Comparison of ENCODE assay signal across 9 mouse cellular contexts in the genomic region with DNA sequence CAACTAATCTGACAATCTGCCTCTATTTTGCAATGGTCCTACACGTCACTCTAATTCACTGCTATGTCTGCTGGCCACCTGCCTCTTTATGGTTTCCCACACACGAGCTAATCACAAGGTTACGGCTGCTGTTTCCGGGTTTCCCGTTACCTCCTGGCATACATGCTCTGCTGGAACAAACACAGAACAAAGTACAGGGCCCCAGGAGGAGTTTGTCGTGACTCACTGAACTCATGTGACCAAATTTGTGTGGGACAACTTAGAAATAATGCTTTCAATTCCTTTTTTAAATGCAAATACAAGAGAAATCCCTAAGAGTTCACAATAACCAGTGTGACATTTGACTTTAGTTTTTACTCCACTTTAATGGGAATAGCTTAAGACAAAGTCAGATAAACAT. TPM values are rescaled to one million over a fixed set of nuclear protein-coding genes. Genes with fewer than 3 reads are reported as not detected.
DNase-seq lines count a peak whose midpoint lies in the region; ATAC-seq and TF ChIP-seq lines count a peak whose summit lies in the region.
"Had no signal": no experiment of that assay in that cellular context is flagged by ENCODE, and none has a peak within 500 bp of the region (broad histone marks: within the 10 kb centered on the region; RNA-seq: fewer than 3 reads in every experiment).

No protein-coding gene starts in this region.

- no peak overlapping the region for H3K27ac ChIP-seq in liver, adult 2 months (replicated peaks; ENCODE audit: insufficient read depth, low read depth, low read length)
- H3K27ac ChIP-seq in liver, embryonic 11.5 days (ENCODE audit: low read depth, low read length) = no peak overlapping the region
- H3K27ac ChIP-seq in bone marrow, adult 2 months (ENCODE audit: control insufficient read depth, insufficient read depth, low read depth, low read length, poor library complexity) = peak overlapping the region; percentile 69; the same call in 1 of the 2 replicates
- peak overlapping the region; percentile 79 for H3K27ac ChIP-seq in intestine, postnatal 0 days (ENCODE audit: low read depth, low read length)

- no peaks in the 10 kb centered on the region for H3K27me3 ChIP-seq in liver, adult 2 months (ENCODE audit: control insufficient read depth, insufficient read depth, low read length)
- H3K27me3 ChIP-seq in liver, embryonic 11.5 days (replicated peaks; ENCODE audit: control insufficient read depth, insufficient read depth, low read length) = no peaks in the 10 kb centered on the region
- H3K27me3 ChIP-seq in intestine, postnatal 0 days (replicated peaks; ENCODE audit: control insufficient read depth, insufficient read depth, low read length) = no peaks in the 10 kb centered on the region

- 8% methylated on average over 6 of the region's 6 CpGs for WGBS in liver, adult 2 months
- 75% methylated on average over 6 of the region's 6 CpGs for WGBS in liver, embryonic 11.5 days
- 50% methylated on average over 6 of the region's 6 CpGs for WGBS in bone marrow, adult 2 months
- WGBS in intestine, postnatal 0 days = 16% methylated on average over 6 of the region's 6 CpGs

- peak; percentile 68 for DNase-seq in liver, adult 2 months (ENCODE audit: extremely low read depth, low read depth, low spot score)
- DNase-seq in liver, embryonic 11.5 days (ENCODE audit: low spot score) = no peak
- peak; percentile 65 to 74 for DNase-seq in monocyte, adult 2 months (ENCODE audit: low read depth in 1 of 2, low spot score in 2 of 2)
- DNase-seq in thymus, postnatal 25 days = no peak
- DNase-seq in testis, postnatal 14 days (ENCODE audit: low spot score) = no peak
- no peak for DNase-seq in layer of hippocampus, adult 18-20 months (ENCODE audit: low spot score in 2 of 2)
- DNase-seq: cerebellum, postnatal 14 days had no signal

- H3K79me2 ChIP-seq in liver, adult 2 months (ENCODE audit: control insufficient read depth, insufficient read depth, low read length) = no peaks in the 10 kb centered on the region

- ATAC-seq in liver, embryonic 11.5 days (replicated peaks; ENCODE audit: low FRiP score) = no peak
- peak; percentile 99 for ATAC-seq in intestine, postnatal 0 days

- no peak for TF ChIP-seq POLR2A in liver, adult 2 months (IDR thresholded peaks at IDR 0.05; ENCODE audit: extremely low read depth, insufficient read depth, low read length)
- TF ChIP-seq POLR2A in bone marrow, adult 2 months (IDR thresholded peaks at IDR 0.05; ENCODE audit: borderline replicate concordance, control insufficient read depth, low read depth, low read length) = no peak

- H3K4me1 ChIP-seq in liver, adult 2 months (ENCODE audit: control insufficient read depth, insufficient read depth, low read length) = peaks cover 2% of the 10 kb centered on the region
- H3K4me1 ChIP-seq in liver, embryonic 11.5 days (replicated peaks; ENCODE audit: control insufficient read depth, insufficient read depth, low read length) = peaks cover 4% of the 10 kb centered on the region; the same call in 1 of the 2 replicates
- H3K4me1 ChIP-seq in bone marrow, adult 2 months (ENCODE audit: control insufficient read depth, insufficient read depth, low read length) = peaks cover 5% of the 10 kb centered on the region; the same call in 1 of the 2 replicates
- H3K4me1 ChIP-seq in intestine, postnatal 0 days (replicated peaks; ENCODE audit: control insufficient read depth, insufficient read depth, low read length) = 0 out of 2 replicates have a peak, but pooled peaks cover 3% of the 10 kb centered on the region

- no peaks in the 10 kb centered on the region for H3K9me3 ChIP-seq in liver, embryonic 11.5 days (ENCODE audit: control insufficient read depth, low read length)
- no peaks in the 10 kb centered on the region for H3K9me3 ChIP-seq in intestine, postnatal 0 days (ENCODE audit: control insufficient read depth)

- H3K36me3 ChIP-seq in liver, adult 2 months (ENCODE audit: control insufficient read depth, insufficient read depth, low read length) = no peaks in the 10 kb centered on the region
- no peaks in the 10 kb centered on the region for H3K36me3 ChIP-seq in liver, embryonic 11.5 days (ENCODE audit: control insufficient read depth, insufficient read depth, low read length)
- no peaks in the 10 kb centered on the region for H3K36me3 ChIP-seq in intestine, postnatal 0 days (ENCODE audit: control insufficient read depth, insufficient read depth)

- H3K9ac ChIP-seq in liver, adult 2 months (ENCODE audit: low read depth, low read length) = no peak overlapping the region
- no peak overlapping the region for H3K9ac ChIP-seq in liver, embryonic 11.5 days (ENCODE audit: low read depth, low read length)
- H3K9ac ChIP-seq in intestine, postnatal 0 days (ENCODE audit: low read depth, low read length) = no peak overlapping the region

- no peak for TF ChIP-seq CTCF in liver, adult 2 months (IDR thresholded peaks at IDR 0.05; ENCODE audit: low read depth, low read length)
- no peak for TF ChIP-seq CTCF in bone marrow, adult 2 months (IDR thresholded peaks at IDR 0.05; ENCODE audit: control insufficient read depth, insufficient read depth, low read length)
- no peak for TF ChIP-seq CTCF in intestine, postnatal 0 days (IDR thresholded peaks at IDR 0.05; ENCODE audit: low read depth)

- H3K4me2 ChIP-seq in liver, embryonic 11.5 days = no peak overlapping the region
- no peak overlapping the region for H3K4me2 ChIP-seq in intestine, postnatal 0 days (replicated peaks; ENCODE audit: low read depth)

- no peak overlapping the region for H3K4me3 ChIP-seq in liver, adult 2 months (ENCODE audit: insufficient read depth, low read depth, low read length)
- no peak overlapping the region for H3K4me3 ChIP-seq in liver, embryonic 11.5 days (ENCODE audit: low read depth, low read length)
- H3K4me3 ChIP-seq in bone marrow, adult 2 months (replicated peaks; ENCODE audit: control insufficient read depth, low read depth, low read length) = no peak overlapping the region
- H3K4me3 ChIP-seq in intestine, postnatal 0 days (ENCODE audit: low read depth, low read length) = no peak overlapping the region

RNA-seq across cellular contexts. Expression of a gene that starts 14.0 kb away (rescaled TPM):
- total RNA-seq in liver, adult 2 months (2014; rRNA removed) = 59.6 and 60.6 TPM in 2 replicates
- polyA plus RNA-seq in liver, adult 2 months (2012; rRNA removed) = 33.5 and 48.5 TPM in 2 replicates
- polyA plus RNA-seq in liver, embryonic 11.5 days (2014; fragmentation: Nextera tagmentation; extraction: Ambion mirVana) = 59.5 and 65.8 TPM in 2 replicates
- polyA plus RNA-seq in bone marrow, adult 2 months (2011; ENCODE audit: insufficient read depth, insufficient read length, low replicate concordance, missing spikeins) = 14.5 and 35.4 TPM in 2 replicates
- 1,340 and 1,424 TPM in 2 replicates for polyA plus RNA-seq in intestine, postnatal 0 days (2015; fragmentation: Nextera tagmentation; extraction: Ambion mirVana)
- 10 to 100 TPM; 83.6 to 85.4 TPM for total RNA-seq in layer of hippocampus, adult 18-20 months (2021)

RNA-seq across cellular contexts. Expression of a gene that starts 15.4 kb away (rescaled TPM):
- 16.6 and 18.6 TPM in 2 replicates for total RNA-seq in liver, adult 2 months (2014; rRNA removed)
- 6.8 and 7.8 TPM in 2 replicates for polyA plus RNA-seq in liver, adult 2 months (2012; rRNA removed)
- 24.7 and 27.5 TPM in 2 replicates for polyA plus RNA-seq in liver, embryonic 11.5 days (2014; fragmentation: Nextera tagmentation; extraction: Ambion mirVana)
- 11.5 and 21.8 TPM in 2 replicates for polyA plus RNA-seq in bone marrow, adult 2 months (2011; ENCODE audit: insufficient read depth, insufficient read length, low replicate concordance, missing spikeins)
- polyA plus RNA-seq in intestine, postnatal 0 days (2015; fragmentation: Nextera tagmentation; extraction: Ambion mirVana) = 36.1 and 36.7 TPM in 2 replicates
- total RNA-seq in layer of hippocampus, adult 18-20 months (2021) = 10 to 100 TPM; 25.1 to 28.0 TPM

Comparison
In these comparisons a context has a peak if more than half of its experiments do, and no peak if none do; other contexts are left out.
1. DNase-seq: peak in liver, adult 2 months (single experiment) and monocyte, adult 2 months (2 of 2); none in liver, embryonic 11.5 days (single experiment), thymus, postnatal 25 days (single experiment), testis, postnatal 14 days (single experiment) and layer of hippocampus, adult 18-20 months (0 of 2).
2. H3K27ac ChIP-seq: peak in bone marrow, adult 2 months (single experiment) and intestine, postnatal 0 days (single experiment); none in liver, adult 2 months (single experiment) and liver, embryonic 11.5 days (single experiment).
3. RNA of a gene that starts 14.0 kb away (polyA plus RNA-seq): 1,340 to 1,424 TPM in intestine, postnatal 0 days; 59.5 to 65.8 TPM in liver, embryonic 11.5 days, 33.5 to 48.5 TPM in liver, adult 2 months and 14.5 to 35.4 TPM in bone marrow, adult 2 months; every median in the first group is over 10 times any median in the second.